Mouse (Mus musculus) macrophage (primary cell): ENCODE measurements around the gene Psmb8. TPM values are rescaled to one million over a fixed set of nuclear protein-coding genes. Genes with fewer than 3 reads are reported as not detected.

Source experiments
- H3K27ac ChIP-seq: fragments of 350-480 bp; formaldehyde crosslinking; 2 replicates; pipeline ENCODE4 v1.9.0; 2021
- H3K36me3 ChIP-seq: fragments of 350-480 bp; formaldehyde crosslinking; 2 replicates; pipeline ENCODE4 v1.9.0; 2021; ENCODE audit errors: inconsistent target
- H3K4me3 ChIP-seq: fragments of 350-480 bp; formaldehyde crosslinking; 2 replicates; pipeline ENCODE4 v1.9.0; 2021; ENCODE audit errors: inconsistent target
- H3K79me2 ChIP-seq: fragments of 350-480 bp; formaldehyde crosslinking; 2 replicates; pipeline ENCODE4 v1.9.0; 2021; ENCODE audit errors: inconsistent target
- WGBS: methylation state at CpG from one replicate; pipeline ENCODE4 v1.1.7; 2026; ENCODE audit warnings: inconsistent platforms; ENCODE audit not compliant: missing documents; 5-methylcytosine and 5-hydroxymethylcytosine counted together
- polyA plus RNA-seq: library from polyadenylated mRNA; stranded (reverse); fragments of 250-400 nt; gene quantifications from 3 replicates; pipeline ENCODE4 v1.2.4, GENCODE M21; 2018; ENCODE audit warnings: inconsistent platforms

Psmb8 gene
- polyA plus RNA-seq, 1 experiment from 2014 or later: 147 TPM

- no peak overlapping the region for H3K27ac ChIP-seq
- peaks cover 25% of the 10 kb centered on the region; the same call in 1 of the 2 replicates for H3K36me3 ChIP-seq
- 87% methylated on average over 16 of the region's 16 CpGs for WGBS
- H3K79me2 ChIP-seq: peaks cover 40% of the 10 kb centered on the region
- no peak overlapping the region for H3K4me3 ChIP-seq
Measured at GRCm38 (mm10) chr17:34200772-34201505, 3.4 kb downstream of the Psmb8 start.

GRCm38 (mm10) chr17:34201506-34202055 is 4.1 kb downstream of the Psmb8 start:
- Histone ChIP-seq H3K79me2 (peaks cover 40% of the 10 kb centered on the region), H3K27ac (no peak overlapping the region), H3K36me3 (peaks cover 19% of the 10 kb centered on the region; the same call in 1 of the 2 replicates), H3K4me3 (no peak overlapping the region)
- 89% methylated on average over 7 of the region's 7 CpGs for WGBS

- peaks cover 40% of the 10 kb centered on the region for H3K79me2 ChIP-seq
- peaks cover 18% of the 10 kb centered on the region; the same call in 1 of the 2 replicates for H3K36me3 ChIP-seq
- no peak overlapping the region for H3K27ac ChIP-seq
- WGBS: 87% methylated on average over 4 of the region's 4 CpGs
- no peak overlapping the region for H3K4me3 ChIP-seq
Measured at GRCm38 (mm10) chr17:34202760-34203442, 5.4 kb downstream of the Psmb8 start.

- Histone ChIP-seq H3K79me2 (peaks cover 37% of the 10 kb centered on the region), H3K4me3 (peak within 1 kb of the TSS; percentile 80), H3K27ac (peak within 1 kb of the TSS; percentile 73), H3K36me3 (peaks cover 20% of the 10 kb centered on the region; the same call in 1 of the 2 replicates)
- WGBS: 61% methylated on average over 5 of the region's 5 CpGs
Measured at GRCm38 (mm10) chr17:34203444-34203843, 5.9 kb downstream of the Psmb8 start, which contains the start of gene Tap2. Gene Tap2 (plus strand): TSS chr17:34203527.

GRCm38 (mm10) chr17:34204303-34205010 is 6.9 kb downstream of the Psmb8 start:
- Histone ChIP-seq H3K27ac (peak overlapping the region; percentile 73), H3K36me3 (peaks cover 30% of the 10 kb centered on the region), H3K4me3 (peak overlapping the region; percentile 80), H3K79me2 (peaks cover 27% of the 10 kb centered on the region; the same call in 1 of the 2 replicates)
- WGBS: under 1% methylated on average over 44 of the region's 44 CpGs

GRCm38 (mm10) chr17:34205021-34205745 is 7.7 kb downstream of the Psmb8 start:
- H3K27ac ChIP-seq: peak overlapping the region; percentile 73
- 2% methylated on average over 16 of the region's 18 CpGs for WGBS
- peaks cover 31% of the 10 kb centered on the region for H3K36me3 ChIP-seq
- H3K79me2 ChIP-seq: peaks cover 20% of the 10 kb centered on the region; the same call in 1 of the 2 replicates
- peak overlapping the region; percentile 80 for H3K4me3 ChIP-seq

GRCm38 (mm10) chr17:34205746-34206176 is 8.2 kb downstream of the Psmb8 start:
- peak overlapping the region; percentile 73 for H3K27ac ChIP-seq
- H3K36me3 ChIP-seq: peaks cover 28% of the 10 kb centered on the region
- peak overlapping the region; percentile 80 for H3K4me3 ChIP-seq
- WGBS: 2% methylated on average over 9 of the region's 9 CpGs
- H3K79me2 ChIP-seq: peaks cover 15% of the 10 kb centered on the region; the same call in 1 of the 2 replicates

- WGBS: 88% methylated on average over 4 of the region's 5 CpGs
- Histone ChIP-seq H3K79me2 (peaks cover 13% of the 10 kb centered on the region; the same call in 1 of the 2 replicates), H3K27ac (no peak overlapping the region), H3K4me3 (no peak overlapping the region), H3K36me3 (peaks cover 28% of the 10 kb centered on the region)
Measured at GRCm38 (mm10) chr17:34206731-34207130, 9.2 kb downstream of the Psmb8 start.

GRCm38 (mm10) chr17:34207456-34207855 is 9.9 kb downstream of the Psmb8 start:
- H3K36me3 ChIP-seq: peaks cover 36% of the 10 kb centered on the region
- 58% methylated on average over 3 of the region's 3 CpGs for whole genome bisulfite sequencing
- H3K4me3 ChIP-seq: no peak overlapping the region
- no peak overlapping the region for H3K27ac ChIP-seq
- peaks cover 13% of the 10 kb centered on the region; the same call in 1 of the 2 replicates for H3K79me2 ChIP-seq

- Histone ChIP-seq H3K4me3 (no peak overlapping the region), H3K79me2 (peaks cover 13% of the 10 kb centered on the region; the same call in 1 of the 2 replicates), H3K27ac (no peak overlapping the region), H3K36me3 (peaks cover 40% of the 10 kb centered on the region)
- WGBS: 96% methylated on average over 9 of the region's 9 CpGs
Measured at GRCm38 (mm10) chr17:34207866-34208265, 10.3 kb downstream of the Psmb8 start.

GRCm38 (mm10) chr17:34208421-34208820 is 10.9 kb downstream of the Psmb8 start:
- WGBS: 81% methylated on average over 8 of the region's 10 CpGs
- Histone ChIP-seq H3K27ac (no peak overlapping the region), H3K36me3 (peaks cover 45% of the 10 kb centered on the region), H3K4me3 (no peak overlapping the region), H3K79me2 (peaks cover 13% of the 10 kb centered on the region; the same call in 1 of the 2 replicates)

GRCm38 (mm10) chr17:34209680-34210079 is 12.2 kb downstream of the Psmb8 start:
- H3K27ac ChIP-seq: no peak overlapping the region
- no peak overlapping the region for H3K4me3 ChIP-seq
- H3K79me2 ChIP-seq: peaks cover 10% of the 10 kb centered on the region; the same call in 1 of the 2 replicates
- peaks cover 57% of the 10 kb centered on the region for H3K36me3 ChIP-seq
- 78% methylated on average over 2 of the region's 3 CpGs for WGBS

- Histone ChIP-seq H3K79me2 (peaks cover under 1% of the 10 kb centered on the region; the same call in 1 of the 2 replicates), H3K36me3 (peaks cover 64% of the 10 kb centered on the region), H3K27ac (no peak overlapping the region), H3K4me3 (no peak overlapping the region)
- 6% methylated on average over 3 of the region's 3 CpGs for WGBS
Measured at GRCm38 (mm10) chr17:34210599-34210998, 13.1 kb downstream of the Psmb8 start.
